Mouse (Mus musculus): ENCODE data around the gene Rcor2.

DNA sequence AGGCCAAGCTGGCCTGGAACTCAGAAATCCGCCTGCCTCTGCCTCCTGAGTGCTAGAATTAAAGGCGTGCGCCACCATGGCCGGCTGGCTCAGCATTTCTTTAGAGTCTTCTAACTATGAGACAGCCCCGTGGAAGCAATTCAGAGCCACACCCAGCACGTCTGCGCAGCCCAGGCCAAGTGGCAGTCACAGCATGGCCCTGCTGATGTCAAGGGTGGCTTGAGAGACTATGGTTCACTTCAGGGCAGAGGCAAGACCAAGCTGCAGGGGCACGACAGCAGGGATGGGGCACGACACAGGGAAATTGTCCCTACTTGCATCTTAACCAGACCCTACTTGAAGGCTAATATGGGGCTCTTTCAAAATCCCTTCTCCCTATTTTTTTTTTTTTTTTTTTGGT is 31.7 kb upstream of the Rcor2 start:
- TF ChIP-seq FLI1 (IDR thresholded peaks at IDR 0.05; ENCODE audit: low read length) = no peak
- TF ChIP-seq GATA1 (IDR thresholded peaks at IDR 0.05; ENCODE audit: borderline replicate concordance, low read length) = no peak
